Mouse (Mus musculus) cerebellum, adult 9-10 months (tissue): ENCODE measurements around the gene Vps13c.

Source experiments
- DNase-seq: peaks from one replicate; pipeline ENCODE4 v3.0.0; 2022

The Vps13c gene

GRCm38 (mm10) chr9:67831359-67832045 lies 8.7 kb upstream of the Vps13c start:
- DNase-seq, result no peak

DNA sequence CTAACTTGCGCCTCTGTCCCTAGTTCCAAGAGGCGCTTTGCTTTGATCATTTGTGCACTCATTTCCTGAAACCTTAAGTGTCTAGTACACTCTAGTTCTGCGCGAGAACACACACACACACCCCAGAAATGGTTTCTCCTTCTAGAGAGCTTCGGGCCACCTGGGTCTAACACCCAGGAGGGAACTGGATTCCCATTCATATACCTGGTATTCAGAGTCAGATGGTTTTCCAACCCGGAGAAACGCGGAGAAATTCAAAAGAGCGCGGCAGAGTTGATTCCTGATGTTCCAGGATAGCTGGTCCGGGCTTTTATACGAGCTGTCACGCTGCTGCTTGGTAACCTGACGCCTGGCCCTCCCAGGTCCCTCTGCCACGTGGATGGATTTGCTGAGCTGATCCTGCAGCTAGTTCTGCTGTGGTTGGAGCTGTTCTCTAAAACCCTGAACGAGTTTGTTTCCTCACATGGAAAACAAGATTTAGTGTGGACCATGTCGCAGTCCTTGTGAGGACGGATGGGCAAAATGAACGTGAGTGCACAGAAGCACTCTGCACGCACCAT lies 8.1 kb upstream of the Vps13c start, which contains the start of gene C2cd4a:
Gene C2cd4a, minus strand, starts transcription at position 285 of the 560 bp plus-strand sequence.
- no peak for DNase-seq

DNA sequence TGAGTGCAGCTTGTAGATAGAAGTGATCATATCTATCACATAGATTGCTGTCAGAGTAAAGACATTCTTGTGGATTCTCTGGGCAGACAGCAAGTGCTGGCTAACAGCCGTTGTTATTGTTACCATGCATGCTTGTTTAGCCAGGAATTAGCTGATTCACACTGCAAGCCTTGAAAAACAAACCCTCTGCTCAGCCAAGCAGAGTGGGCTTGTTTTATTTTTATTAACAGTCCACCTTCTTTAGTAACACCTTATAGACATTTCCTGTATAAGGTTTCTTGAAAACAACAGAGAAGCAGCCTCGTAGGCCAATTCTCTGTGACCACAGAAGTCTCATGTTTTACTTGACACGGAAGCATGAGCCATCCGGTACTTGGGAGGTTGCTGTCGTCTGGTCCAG lies 5.7 kb upstream of the Vps13c start:
- DNase-seq, result no peak

GRCm38 (mm10) chr9:67837311-67837710 lies 2.9 kb upstream of the Vps13c start:
- no peak for DNase-seq

- peak; percentile 23 for DNase-seq
Observed at GRCm38 (mm10) chr9:67842797-67843196, 2.6 kb downstream of the Vps13c start.

DNA sequence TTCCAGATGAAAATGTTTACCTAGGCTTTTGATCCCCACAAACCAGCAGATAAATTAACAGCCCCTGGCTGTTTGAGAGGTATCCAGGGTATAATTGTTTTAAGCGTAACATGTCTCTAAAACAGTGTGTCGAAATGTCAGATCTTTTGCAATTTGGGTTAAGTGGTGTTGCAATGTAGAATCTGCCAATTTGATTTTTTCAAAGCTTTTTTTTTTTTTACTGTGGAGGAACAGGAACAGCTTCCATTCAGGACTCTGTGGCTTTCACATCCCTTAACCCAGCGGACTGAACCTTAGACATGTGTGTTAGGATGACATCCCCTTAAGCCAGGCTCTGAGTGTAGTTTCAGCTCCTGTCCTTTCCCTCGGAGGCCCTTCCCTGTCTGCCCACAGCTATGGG lies 4.8 kb downstream of the Vps13c start:
- no peak for DNase-seq

- DNase-seq, result peak; percentile 84
Observed at GRCm38 (mm10) chr9:67845648-67846047, 5.5 kb downstream of the Vps13c start.

DNA sequence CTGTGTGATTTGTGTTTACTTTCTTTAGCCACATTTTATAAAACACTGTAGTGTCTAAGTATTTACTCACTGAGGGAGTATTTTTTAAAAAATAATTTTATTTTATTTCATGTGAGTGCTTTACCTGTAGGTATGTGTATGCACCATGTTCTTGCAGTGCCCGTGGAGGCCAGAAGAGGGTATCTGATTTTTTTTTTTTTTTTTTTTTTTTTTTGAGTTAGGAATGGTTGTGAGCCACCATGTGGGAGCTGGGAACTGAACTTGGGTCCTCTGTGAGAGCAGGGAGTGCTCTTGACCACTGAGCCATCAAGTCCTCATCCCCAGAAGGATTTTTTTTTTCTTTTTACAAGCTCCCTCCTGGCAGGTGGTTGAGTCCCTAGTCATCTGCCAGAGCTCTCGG lies 5.9 kb downstream of the Vps13c start:
- DNase-seq, result peak; percentile 35

GRCm38 (mm10) chr9:67847606-67848005 lies 7.4 kb downstream of the Vps13c start:
- peak; percentile 53 for DNase-seq

- DNase-seq, result no peak
Observed at GRCm38 (mm10) chr9:67849397-67849796, 9.2 kb downstream of the Vps13c start.

GRCm38 (mm10) chr9:67849846-67850245 lies 9.7 kb downstream of the Vps13c start:
- no peak for DNase-seq

GRCm38 (mm10) chr9:67851150-67851549 lies 11.0 kb downstream of the Vps13c start:
- DNase-seq, result peak; percentile 24

GRCm38 (mm10) chr9:67860273-67860672 lies 20.1 kb downstream of the Vps13c start:
- no peak for DNase-seq

GRCm38 (mm10) chr9:67863332-67863731 lies 23.1 kb downstream of the Vps13c start:
- DNase-seq, result no peak

- DNase-seq, result peak; percentile 42
Observed at GRCm38 (mm10) chr9:67864011-67864410, 23.8 kb downstream of the Vps13c start.

DNA sequence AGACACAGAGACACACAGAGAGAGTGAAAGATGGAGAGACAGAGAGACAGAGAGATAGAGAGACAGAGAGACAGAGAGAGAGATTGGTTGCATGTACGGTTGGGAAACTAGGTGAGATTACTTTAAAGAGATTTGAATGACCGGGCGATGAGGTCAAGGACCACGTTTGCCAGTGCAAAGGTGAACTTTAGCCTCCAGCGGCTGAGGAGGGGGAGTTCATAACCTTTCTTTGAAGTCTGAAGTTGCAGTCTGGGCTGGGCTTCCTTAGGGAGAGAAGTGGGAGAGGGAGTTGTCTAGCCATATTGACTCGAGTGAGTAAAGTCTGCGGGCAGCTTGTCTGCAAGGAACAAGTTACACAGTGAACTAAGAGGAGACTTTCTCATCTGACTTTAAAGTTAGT lies 25.2 kb downstream of the Vps13c start:
- no peak for DNase-seq

DNA sequence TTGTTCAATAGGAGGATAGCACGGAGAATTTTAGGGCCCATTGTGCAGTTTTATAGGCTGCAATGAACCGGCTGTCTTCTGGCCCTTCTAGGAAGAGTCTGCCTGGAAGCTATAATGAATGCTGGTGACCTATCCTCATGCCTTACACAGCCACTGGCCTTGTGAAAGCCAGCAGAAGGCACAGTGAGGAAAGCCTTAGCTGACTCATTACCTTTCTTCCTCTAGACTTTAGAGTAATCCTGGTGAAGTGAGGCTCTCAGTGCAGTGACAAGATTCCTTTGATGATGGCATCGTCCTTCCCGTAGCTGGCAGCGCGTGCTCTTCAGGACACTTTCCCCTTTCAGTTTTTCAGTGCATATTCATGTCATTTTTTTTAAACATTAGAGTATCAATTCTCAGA lies 27.2 kb downstream of the Vps13c start:
- no peak for DNase-seq

GRCm38 (mm10) chr9:67869691-67870450 lies 29.7 kb downstream of the Vps13c start:
- DNase-seq, result no peak

DNA sequence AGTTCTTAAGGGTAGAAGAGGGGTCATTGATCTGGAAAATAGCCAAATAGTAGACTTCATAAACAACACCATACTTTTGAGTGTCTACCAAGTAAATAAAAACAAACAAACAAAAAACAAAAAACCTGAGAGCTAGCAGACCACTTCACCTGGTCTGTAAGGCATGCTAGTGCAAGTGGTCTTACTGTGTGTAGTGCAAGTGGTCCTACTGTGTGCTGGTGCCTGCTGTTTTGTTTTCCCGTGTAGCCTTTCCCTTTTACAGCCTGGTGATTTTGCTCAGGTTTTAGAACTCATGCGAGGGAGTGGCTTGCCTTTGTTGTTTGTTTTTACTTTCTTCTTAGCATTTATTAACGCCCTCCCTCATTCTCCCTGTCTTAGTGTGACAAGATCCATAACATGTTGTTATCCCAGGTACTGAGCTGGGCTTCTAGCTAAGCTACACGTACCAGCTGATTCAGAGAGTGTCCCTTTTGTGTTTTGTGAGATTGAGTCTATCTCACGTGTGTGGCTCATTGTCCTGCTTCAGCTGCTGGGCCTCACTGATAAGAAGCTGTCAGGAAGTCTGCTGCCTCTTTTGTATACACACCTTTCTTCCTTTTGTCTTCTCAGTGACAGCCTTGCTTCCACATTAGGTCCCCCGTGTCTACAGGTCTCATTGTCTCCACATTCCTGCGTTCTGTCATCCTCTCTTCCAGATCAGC lies 34.5 kb downstream of the Vps13c start:
- no peak for DNase-seq

GRCm38 (mm10) chr9:67875337-67875736 lies 35.1 kb downstream of the Vps13c start:
- peak; percentile 64 for DNase-seq

GRCm38 (mm10) chr9:67877081-67877718 lies 37.0 kb downstream of the Vps13c start:
- DNase-seq, result no peak

DNA sequence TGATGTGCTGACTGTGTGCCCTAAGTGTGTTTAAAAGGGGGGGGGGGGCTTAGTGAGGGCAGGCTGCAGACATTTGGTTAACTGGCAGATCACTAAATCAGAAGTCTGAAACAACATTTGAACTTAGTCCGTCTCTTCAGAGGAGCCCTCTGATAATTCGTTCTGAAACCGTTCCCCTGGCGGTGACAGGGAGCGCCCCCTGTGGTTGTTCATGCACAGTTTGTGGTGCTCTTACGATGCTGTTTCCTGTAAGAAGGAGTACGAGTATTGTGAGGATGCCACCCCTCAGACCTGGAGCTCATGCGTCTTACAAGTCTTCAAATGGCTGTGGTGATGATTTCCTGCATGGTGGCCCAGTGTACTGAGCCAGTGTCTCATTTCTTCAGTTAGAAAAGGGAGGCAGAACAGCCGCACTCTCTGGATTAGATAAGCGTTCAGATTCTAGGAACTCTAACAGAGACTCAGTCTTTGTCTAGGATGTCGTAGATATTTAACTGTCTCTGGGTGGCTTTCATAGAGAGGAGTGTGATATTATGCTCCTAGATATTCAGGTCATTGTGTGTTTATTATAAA lies 38.1 kb downstream of the Vps13c start:
- DNase-seq, result no peak
